Mouse (Mus musculus) midbrain, embryonic 15.5 days (tissue): ENCODE measurements around the gene Tfpt. TPM values are rescaled to one million over a fixed set of nuclear protein-coding genes. Genes with fewer than 3 reads are reported as not detected.

ENCODE experiments used
- ATAC-seq: fragments of 200-750 bp; cut with Nextera tagmentation; replicated peaks from 2 replicates; pipeline ENCODE4 v1.8.0; 2017; ENCODE audit warnings: moderate TSS enrichment
- H3K27ac ChIP-seq: fragments of 300-500 bp; sonication (generic); 2 replicates; pipeline ENCODE4 v1.5.1; 2015; ENCODE audit warnings: mild to moderate bottlenecking, inconsistent platforms
- H3K27me3 ChIP-seq: fragments of 300-500 bp; sonication (generic); replicated peaks from 2 replicates; pipeline ENCODE4 v1.6.1; 2015; ENCODE audit warnings: inconsistent platforms
- H3K36me3 ChIP-seq: fragments of 300-500 bp; sonication (generic); replicated peaks from 2 replicates; pipeline ENCODE4 v1.6.1; 2015; ENCODE audit warnings: inconsistent platforms
- H3K4me1 ChIP-seq: fragments of 300-500 bp; sonication (generic); 2 replicates; pipeline ENCODE4 v1.6.1; 2015; ENCODE audit warnings: inconsistent platforms
- H3K4me2 ChIP-seq: fragments of 300-500 bp; sonication (generic); 2 replicates; pipeline ENCODE4 v1.6.1; 2015; ENCODE audit warnings: inconsistent platforms, mild to moderate bottlenecking, moderate library complexity
- H3K4me3 ChIP-seq: fragments of 300-500 bp; sonication (generic); 2 replicates; pipeline ENCODE4 v1.5.1; 2015; ENCODE audit warnings: mild to moderate bottlenecking, inconsistent platforms
- H3K9ac ChIP-seq: fragments of 300-500 bp; sonication (generic); 2 replicates; pipeline ENCODE4 v1.6.1; 2015; ENCODE audit warnings: mild to moderate bottlenecking, inconsistent platforms
- H3K9me3 ChIP-seq: fragments of 300-500 bp; sonication (generic); 2 replicates; pipeline ENCODE4 v1.6.1; 2016; ENCODE audit warnings: inconsistent platforms
- WGBS: fragments of 180-500 bp; shearing (Covaris S2); methylation state at CpG from one replicate; pipeline ENCODE4 v1.1.7; 2015; ENCODE audit warnings: mixed read lengths; 5-methylcytosine and 5-hydroxymethylcytosine counted together
- polyA plus RNA-seq: library from polyadenylated mRNA; unstranded; fragments of >200 nt; fragmentation: Nextera tagmentation; extraction: Ambion mirVana; gene quantifications from 2 replicates; pipeline ENCODE4 v1.2.1, GENCODE M21; 2015

The Tfpt gene
- polyA plus RNA-seq, 1 experiment from 2014 or later, result 40.7 TPM

- 21% methylated on average over 9 of the region's 9 CpGs for WGBS
- ATAC-seq, result no peak
- Histone ChIP-seq H3K4me1 (peaks cover 40% of the 10 kb centered on the region), H3K27ac (peak overlapping the region; percentile 96), H3K27me3 (no peaks in the 10 kb centered on the region), H3K36me3 (peaks cover 9% of the 10 kb centered on the region; the same call in 1 of the 2 replicates), H3K9ac (peak overlapping the region; percentile 96), H3K9me3 (no peaks in the 10 kb centered on the region), H3K4me3 (peak overlapping the region; percentile 92), H3K4me2 (peak overlapping the region; percentile 70)
Observed at GRCm38 (mm10) chr7:3646188-3646587, 16.5 kb upstream of the Tfpt start.

- peak overlapping the region; percentile 70 for H3K4me2 ChIP-seq
- peak overlapping the region; percentile 96 for H3K27ac ChIP-seq
- H3K4me1 ChIP-seq, result peaks cover 40% of the 10 kb centered on the region
- peaks cover 7% of the 10 kb centered on the region; the same call in 1 of the 2 replicates for H3K36me3 ChIP-seq
- no peaks in the 10 kb centered on the region for H3K27me3 ChIP-seq
- whole genome bisulfite sequencing, result under 1% methylated on average over 54 of the region's 58 CpGs
- no peaks in the 10 kb centered on the region for H3K9me3 ChIP-seq
- peak overlapping the region; percentile 96 for H3K9ac ChIP-seq
- ATAC-seq, result no peak
- peak overlapping the region; percentile 92 for H3K4me3 ChIP-seq
Observed at GRCm38 (mm10) chr7:3645488-3646025, 15.8 kb upstream of the Tfpt start.

- H3K9ac ChIP-seq, result peak within 1 kb of the TSS; percentile 96
- H3K36me3 ChIP-seq, result peaks cover 13% of the 10 kb centered on the region; the same call in 1 of the 2 replicates
- WGBS, result under 1% methylated on average over 57 of the region's 58 CpGs
- no peaks in the 10 kb centered on the region for H3K27me3 ChIP-seq
- H3K4me2 ChIP-seq, result peak within 1 kb of the TSS; percentile 70
- no peaks in the 10 kb centered on the region for H3K9me3 ChIP-seq
- peak; percentile 98 for ATAC-seq
- peak within 1 kb of the TSS; percentile 92 for H3K4me3 ChIP-seq
- peak within 1 kb of the TSS; percentile 96 for H3K27ac ChIP-seq
- peaks cover 40% of the 10 kb centered on the region for H3K4me1 ChIP-seq
Observed at GRCm38 (mm10) chr7:3644672-3645487, 15.2 kb upstream of the Tfpt start, which contains the start of gene Cnot3. TSS of gene Cnot3 (plus strand) at chr7:3645268.

GRCm38 (mm10) chr7:3644348-3644671 is 14.6 kb upstream of the Tfpt start:
- under 1% methylated on average over 11 of the region's 11 CpGs for WGBS
- Histone ChIP-seq H3K9ac (0 out of 2 replicates have a peak overlapping the region, but pooled peaks have one; percentile 1), H3K4me1 (peaks cover 38% of the 10 kb centered on the region), H3K27me3 (no peaks in the 10 kb centered on the region), H3K27ac (peak overlapping the region; percentile 54), H3K4me2 (peak overlapping the region; percentile 70), H3K4me3 (peak overlapping the region; percentile 92), H3K36me3 (peaks cover 18% of the 10 kb centered on the region), H3K9me3 (no peaks in the 10 kb centered on the region)
- peak; percentile 0; the same call in 1 of the 2 replicates for ATAC-seq

- 19% methylated on average over 9 of the region's 9 CpGs for WGBS
- Histone ChIP-seq H3K9ac (0 out of 2 replicates have a peak overlapping the region, but pooled peaks have one; percentile 1), H3K36me3 (peaks cover 23% of the 10 kb centered on the region), H3K4me2 (peak overlapping the region; percentile 70), H3K27me3 (no peaks in the 10 kb centered on the region), H3K4me3 (peak overlapping the region; percentile 92), H3K27ac (peak overlapping the region; percentile 54; the same call in 1 of the 2 replicates), H3K4me1 (peaks cover 33% of the 10 kb centered on the region), H3K9me3 (no peaks in the 10 kb centered on the region)
- ATAC-seq, result no peak
Observed at GRCm38 (mm10) chr7:3643843-3644242, 14.1 kb upstream of the Tfpt start.

- H3K4me1 ChIP-seq, result peaks cover 29% of the 10 kb centered on the region
- 74% methylated on average over 5 of the region's 5 CpGs for WGBS
- H3K4me2 ChIP-seq, result no peak overlapping the region
- H3K4me3 ChIP-seq, result no peak overlapping the region
- no peaks in the 10 kb centered on the region for H3K9me3 ChIP-seq
- no peak for ATAC-seq
- no peaks in the 10 kb centered on the region for H3K27me3 ChIP-seq
- no peak overlapping the region for H3K9ac ChIP-seq
- no peak overlapping the region for H3K27ac ChIP-seq
- peaks cover 25% of the 10 kb centered on the region for H3K36me3 ChIP-seq
Observed at GRCm38 (mm10) chr7:3643412-3643811, 13.7 kb upstream of the Tfpt start.

GRCm38 (mm10) chr7:3630478-3630815 is 718 bp upstream of the Tfpt start:
- Histone ChIP-seq H3K4me2 (peak overlapping the region; percentile 98), H3K4me3 (peak overlapping the region; percentile 68), H3K27me3 (no peaks in the 10 kb centered on the region), H3K9me3 (no peaks in the 10 kb centered on the region), H3K36me3 (peaks cover 5% of the 10 kb centered on the region), H3K4me1 (peaks cover 27% of the 10 kb centered on the region), H3K9ac (peak overlapping the region; percentile 53), H3K27ac (no peak overlapping the region)
- no peak for ATAC-seq
- WGBS, result 66% methylated on average over 3 of the region's 3 CpGs

GRCm38 (mm10) chr7:3629030-3629429 is 699 bp downstream of the Tfpt start:
- Histone ChIP-seq H3K9ac (peak overlapping the region; percentile 73), H3K4me1 (peaks cover 27% of the 10 kb centered on the region), H3K27me3 (no peaks in the 10 kb centered on the region), H3K9me3 (no peaks in the 10 kb centered on the region), H3K4me2 (peak overlapping the region; percentile 98), H3K27ac (peak overlapping the region; percentile 84), H3K4me3 (peak overlapping the region; percentile 68), H3K36me3 (peaks cover 7% of the 10 kb centered on the region)
- ATAC-seq, result peak; percentile 75
- 42% methylated on average over 4 of the region's 4 CpGs for WGBS

- peak within 1 kb of the TSS; percentile 68 for H3K9ac ChIP-seq
- H3K4me2 ChIP-seq, result peak within 1 kb of the TSS; percentile 58
- 2% methylated on average over 32 of the region's 32 CpGs for WGBS
- H3K36me3 ChIP-seq, result peaks cover 12% of the 10 kb centered on the region; the same call in 1 of the 2 replicates
- peaks cover 21% of the 10 kb centered on the region for H3K4me1 ChIP-seq
- peak; percentile 96 for ATAC-seq
- peak within 1 kb of the TSS; percentile 76 for H3K27ac ChIP-seq
- H3K4me3 ChIP-seq, result peak within 1 kb of the TSS; percentile 68
- H3K9me3 ChIP-seq, result no peaks in the 10 kb centered on the region
- no peaks in the 10 kb centered on the region for H3K27me3 ChIP-seq
Observed at GRCm38 (mm10) chr7:3617242-3617995, 12.3 kb downstream of the Tfpt start, which contains the start of gene Ndufa3. TSS of gene Ndufa3 (plus strand) at chr7:3617373.

GRCm38 (mm10) chr7:3616389-3617241 is 13.1 kb downstream of the Tfpt start:
- H3K36me3 ChIP-seq, result 0 out of 2 replicates have a peak, but pooled peaks cover 12% of the 10 kb centered on the region
- peak overlapping the region; percentile 68 for H3K4me3 ChIP-seq
- WGBS, result 43% methylated on average over 6 of the region's 6 CpGs
- H3K27me3 ChIP-seq, result no peaks in the 10 kb centered on the region
- ATAC-seq, result peak; percentile 51
- peak overlapping the region; percentile 58 for H3K4me2 ChIP-seq
- H3K4me1 ChIP-seq, result peaks cover 21% of the 10 kb centered on the region
- H3K9ac ChIP-seq, result peak overlapping the region; percentile 68; the same call in 1 of the 2 replicates
- H3K27ac ChIP-seq, result 0 out of 2 replicates have a peak overlapping the region, but pooled peaks have one; percentile 76
- no peaks in the 10 kb centered on the region for H3K9me3 ChIP-seq

- Histone ChIP-seq H3K27ac (0 out of 2 replicates have a peak within 1 kb of the TSS, but pooled peaks have one; percentile 5), H3K9ac (0 out of 2 replicates have a peak within 1 kb of the TSS, but pooled peaks have one; percentile 68), H3K4me1 (peaks cover 21% of the 10 kb centered on the region), H3K4me3 (peak within 1 kb of the TSS; percentile 68), H3K27me3 (no peaks in the 10 kb centered on the region), H3K9me3 (no peaks in the 10 kb centered on the region), H3K36me3 (0 out of 2 replicates have a peak, but pooled peaks cover 11% of the 10 kb centered on the region), H3K4me2 (peak within 1 kb of the TSS; percentile 58)
- 85% methylated on average over 4 of the region's 4 CpGs for WGBS
- no peak for ATAC-seq
Observed at GRCm38 (mm10) chr7:3616057-3616388, 13.7 kb downstream of the Tfpt start, which contains the start of gene Oscar. TSS of gene Oscar (minus strand) at chr7:3616157.
